Mouse (Mus musculus): ENCODE measurements around the gene Ifnar1.

DNA sequence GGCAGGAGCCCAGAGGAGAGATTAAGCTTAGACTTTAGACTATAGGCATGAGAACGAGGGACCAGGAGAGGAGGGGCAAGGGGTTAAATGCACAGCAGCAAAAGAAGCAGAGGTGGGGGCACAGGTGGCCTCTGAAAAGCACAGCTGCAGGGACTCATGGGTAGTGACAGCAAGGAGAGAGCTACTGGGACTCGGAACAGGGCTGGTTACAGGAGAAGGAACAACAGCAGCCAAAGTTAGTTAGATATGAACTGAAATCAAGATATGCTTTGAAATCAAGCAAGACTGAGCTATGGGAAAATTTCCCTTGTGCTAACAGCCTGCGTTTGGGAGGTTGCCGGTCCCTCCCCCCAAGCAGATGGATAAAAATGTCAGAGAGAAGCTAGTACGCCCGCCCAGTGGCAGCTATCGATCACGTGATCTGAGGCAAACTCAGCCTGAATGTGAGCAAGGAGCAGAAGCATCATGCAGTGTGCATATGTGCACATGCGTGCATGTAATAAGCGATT is 56.6 kb downstream of the Ifnar1 start:
- no peak for TF ChIP-seq CTCF (IDR thresholded peaks at IDR 0.05; ENCODE audit: insufficient read depth, low read length)
- TF ChIP-seq POLR2A (IDR thresholded peaks at IDR 0.05; ENCODE audit: borderline replicate concordance, extremely low read depth, low read depth, low read length) = no peak

All from lung, adult 2 months (tissue).